Mouse (Mus musculus) forebrain, embryonic 15.5 days (tissue): ENCODE measurements around the gene Stxbp6. TPM values are rescaled to one million over a fixed set of nuclear protein-coding genes. Genes with fewer than 3 reads are reported as not detected.
A peak's percentile ranks its signal among the peaks of the same experiment; 100 is the strongest.

Experiments
- ATAC-seq: fragments of 200-750 bp; cut with Nextera tagmentation; replicated peaks from 2 replicates; pipeline ENCODE4 v1.8.0; 2017; ENCODE audit warnings: mild to moderate bottlenecking, moderate TSS enrichment, moderate library complexity
- H3K27ac ChIP-seq: fragments of 300-500 bp; sonication (generic); replicated peaks from 2 replicates; pipeline ENCODE4 v1.5.1; 2015; ENCODE audit warnings: mild to moderate bottlenecking, inconsistent platforms
- H3K27me3 ChIP-seq: fragments of 300-500 bp; sonication (generic); 2 replicates; pipeline ENCODE4 v1.6.1; 2015; ENCODE audit warnings: inconsistent platforms
- H3K36me3 ChIP-seq: fragments of 300-500 bp; sonication (generic); 2 replicates; pipeline ENCODE4 v1.6.1; 2015; ENCODE audit warnings: mild to moderate bottlenecking, inconsistent platforms
- H3K4me1 ChIP-seq: fragments of 300-500 bp; sonication (generic); 2 replicates; pipeline ENCODE4 v1.6.1; 2015; ENCODE audit warnings: inconsistent platforms
- H3K4me2 ChIP-seq: fragments of 300-500 bp; sonication (generic); replicated peaks from 2 replicates; pipeline ENCODE4 v1.6.1; 2015; ENCODE audit warnings: mild to moderate bottlenecking, inconsistent platforms
- H3K4me3 ChIP-seq: fragments of 300-500 bp; sonication (generic); 2 replicates; pipeline ENCODE4 v1.5.1; 2015; ENCODE audit warnings: mild to moderate bottlenecking, inconsistent platforms
- H3K9ac ChIP-seq: fragments of 300-500 bp; sonication (generic); replicated peaks from 2 replicates; pipeline ENCODE4 v1.6.1; 2015; ENCODE audit warnings: mild to moderate bottlenecking, inconsistent platforms
- H3K9me3 ChIP-seq: fragments of 300-500 bp; sonication (generic); 2 replicates; pipeline ENCODE4 v1.6.1; 2016; ENCODE audit warnings: inconsistent platforms
- WGBS: fragments of 180-500 bp; shearing (Covaris S2); methylation state at CpG from one replicate; pipeline ENCODE4 v1.1.7; 2015; ENCODE audit warnings: mixed read lengths; 5-methylcytosine and 5-hydroxymethylcytosine counted together
- polyA plus RNA-seq: library from polyadenylated mRNA; unstranded; fragments of >200 nt; fragmentation: Nextera tagmentation; extraction: Ambion mirVana; gene quantifications from 2 replicates; pipeline ENCODE4 v1.2.1, GENCODE M21; 2015

The Stxbp6 gene
- polyA plus RNA-seq, 1 experiment from 2014 or later, result 11.8 TPM

GRCm38 (mm10) chr12:45073331-45074041 is 1.0 kb downstream of the Stxbp6 start:
- no peaks in the 10 kb centered on the region for H3K36me3 ChIP-seq
- H3K4me2 ChIP-seq, result peak overlapping the region; percentile 99
- H3K4me1 ChIP-seq, result peaks cover 17% of the 10 kb centered on the region
- peak overlapping the region; percentile 80 for H3K4me3 ChIP-seq
- H3K9ac ChIP-seq, result peak overlapping the region; percentile 79
- H3K9me3 ChIP-seq, result no peaks in the 10 kb centered on the region
- H3K27me3 ChIP-seq, result no peaks in the 10 kb centered on the region
- ATAC-seq, result peak; percentile 17
- under 1% methylated on average over 28 of the region's 28 CpGs for WGBS
- peak overlapping the region; percentile 82 for H3K27ac ChIP-seq

DNA sequence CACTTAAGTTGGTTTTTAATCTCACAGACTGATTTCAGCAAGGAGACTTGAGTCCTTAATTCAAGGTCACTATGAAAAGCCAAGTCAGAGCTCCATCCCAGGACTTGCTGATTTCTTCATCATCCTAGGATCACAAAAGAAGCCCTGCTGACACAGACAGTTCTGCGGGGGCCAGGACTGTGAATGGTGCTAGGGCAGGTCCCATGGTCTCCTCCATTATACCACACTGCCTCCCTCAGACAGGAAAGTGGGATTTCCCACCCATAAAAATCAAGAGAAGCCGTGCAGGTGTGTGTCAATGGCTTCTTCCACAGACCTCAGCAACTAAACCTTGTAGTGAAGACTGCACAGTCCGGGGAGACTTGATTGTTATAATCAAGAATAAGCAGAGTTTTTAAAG is 2.3 kb downstream of the Stxbp6 start:
- no peak overlapping the region for H3K4me2 ChIP-seq
- no peak overlapping the region for H3K4me3 ChIP-seq
- no peak overlapping the region for H3K27ac ChIP-seq
- H3K36me3 ChIP-seq, result no peaks in the 10 kb centered on the region
- 43% methylated on average over 3 of the region's 3 CpGs for WGBS
- H3K4me1 ChIP-seq, result peaks cover 24% of the 10 kb centered on the region
- H3K9ac ChIP-seq, result no peak overlapping the region
- no peak for ATAC-seq
- no peaks in the 10 kb centered on the region for H3K9me3 ChIP-seq
- no peaks in the 10 kb centered on the region for H3K27me3 ChIP-seq

DNA sequence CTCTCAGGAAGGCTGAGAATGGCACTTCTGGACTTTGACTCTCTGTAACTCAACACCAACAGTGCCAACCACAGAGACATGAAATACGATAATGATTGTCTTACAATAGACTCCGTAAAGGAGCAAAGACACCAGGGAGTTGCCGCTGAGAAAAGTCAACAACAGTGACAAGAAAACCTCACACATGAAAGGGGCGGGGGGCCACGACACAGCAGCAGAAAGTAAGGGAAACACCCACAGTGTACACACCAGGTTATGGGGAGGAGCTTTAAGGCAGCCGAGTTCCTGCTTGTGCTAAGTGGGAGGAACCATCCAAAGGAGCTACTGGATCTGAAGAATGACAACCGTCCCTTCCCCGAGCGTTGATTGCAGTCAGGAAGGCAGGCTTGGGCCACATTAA is 4.3 kb downstream of the Stxbp6 start:
- Histone ChIP-seq H3K27ac (no peak overlapping the region), H3K9me3 (no peaks in the 10 kb centered on the region), H3K36me3 (no peaks in the 10 kb centered on the region), H3K4me2 (no peak overlapping the region), H3K9ac (no peak overlapping the region), H3K27me3 (no peaks in the 10 kb centered on the region), H3K4me3 (no peak overlapping the region), H3K4me1 (peaks cover 26% of the 10 kb centered on the region)
- 68% methylated on average over 9 of the region's 9 CpGs for WGBS
- no peak for ATAC-seq

DNA sequence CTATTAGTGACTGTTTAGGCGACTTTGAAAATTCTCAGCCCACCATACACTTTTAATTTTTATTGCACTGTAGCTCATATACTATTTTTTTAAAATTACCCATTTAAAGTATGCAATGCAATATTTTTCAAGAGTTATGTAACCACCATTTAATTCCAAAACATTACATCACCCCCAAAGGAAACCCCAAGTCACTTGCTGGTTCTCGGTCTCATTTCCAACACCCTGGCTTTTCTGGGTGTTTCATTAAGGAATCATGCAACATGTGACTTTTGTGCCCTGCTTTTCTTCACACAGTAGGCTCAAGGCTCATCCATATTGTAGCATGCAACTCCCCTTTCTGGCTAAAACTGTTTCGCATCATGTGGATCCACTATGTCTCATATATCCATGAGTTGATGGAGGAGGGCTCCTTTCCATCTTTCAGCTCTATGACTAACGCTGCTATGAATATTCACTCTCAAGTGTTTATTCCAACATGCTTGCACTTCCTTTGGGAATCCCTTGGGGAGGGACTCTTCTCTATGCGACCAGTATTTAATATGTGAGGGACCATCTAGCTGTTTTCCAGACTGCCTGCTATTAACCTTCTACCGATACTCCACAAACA is 6.3 kb downstream of the Stxbp6 start:
- Histone ChIP-seq H3K4me2 (no peak overlapping the region), H3K9ac (no peak overlapping the region), H3K27me3 (no peaks in the 10 kb centered on the region), H3K27ac (no peak overlapping the region), H3K36me3 (no peaks in the 10 kb centered on the region), H3K4me3 (no peak overlapping the region), H3K9me3 (no peaks in the 10 kb centered on the region), H3K4me1 (peaks cover 12% of the 10 kb centered on the region)
- WGBS, result 84% methylated on average over 6 of the region's 6 CpGs
- no peak for ATAC-seq

DNA sequence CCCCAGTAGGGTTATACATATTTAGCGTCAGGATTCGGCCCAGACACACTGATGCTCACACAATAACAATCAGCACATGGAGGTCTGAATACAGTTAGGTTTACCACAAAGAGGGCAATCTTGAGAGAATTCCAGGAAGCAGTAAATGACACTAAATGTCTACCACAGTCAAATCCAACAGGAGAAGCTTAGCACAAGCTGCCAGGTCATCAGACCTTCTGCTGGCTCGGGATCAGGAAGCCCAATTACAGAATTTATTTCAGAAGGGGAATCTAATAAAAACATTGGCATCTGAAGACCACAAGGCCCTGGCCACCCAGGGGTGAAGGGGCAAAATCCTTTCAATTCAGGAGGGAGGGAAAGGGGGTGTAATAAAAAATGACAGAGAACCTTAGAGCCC is 6.8 kb downstream of the Stxbp6 start:
- no peak overlapping the region for H3K9ac ChIP-seq
- no peak overlapping the region for H3K4me3 ChIP-seq
- no peak for ATAC-seq
- H3K4me1 ChIP-seq, result peaks cover 11% of the 10 kb centered on the region
- WGBS, result 20% methylated on average over 3 of the region's 3 CpGs
- H3K27ac ChIP-seq, result no peak overlapping the region
- peak overlapping the region; percentile 11 for H3K4me2 ChIP-seq
- H3K9me3 ChIP-seq, result no peaks in the 10 kb centered on the region
- no peaks in the 10 kb centered on the region for H3K36me3 ChIP-seq
- no peaks in the 10 kb centered on the region for H3K27me3 ChIP-seq

DNA sequence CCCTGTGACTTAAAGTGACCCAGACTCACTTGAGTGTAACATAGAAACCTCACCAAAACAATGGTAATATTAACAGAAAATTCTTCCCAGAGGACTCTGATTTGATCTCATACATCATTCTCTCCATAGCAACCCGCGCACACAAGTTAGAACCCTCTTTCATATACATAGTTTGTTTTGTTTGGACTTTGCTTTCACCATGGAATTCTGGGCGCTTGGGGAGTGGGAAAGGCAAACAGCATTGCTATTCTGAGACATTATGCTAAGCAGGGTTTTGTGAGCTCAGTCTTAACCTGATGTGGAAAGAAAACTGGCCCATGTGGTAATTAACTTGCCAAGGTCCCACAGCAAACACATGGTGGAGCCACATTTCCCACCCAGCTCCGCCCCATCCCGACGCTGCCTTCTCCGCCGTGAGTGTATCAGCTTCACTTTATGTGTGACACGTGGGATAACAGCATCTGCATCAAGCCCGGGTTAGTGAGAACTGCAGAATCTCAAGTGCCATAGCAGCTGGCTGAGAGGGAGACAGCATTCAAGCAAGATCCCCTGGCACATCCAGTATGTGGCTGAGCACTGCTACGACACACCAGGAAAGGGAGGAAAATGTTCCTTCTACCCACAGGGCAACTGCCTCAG is 7.3 kb downstream of the Stxbp6 start:
- Histone ChIP-seq H3K4me1 (peaks cover 11% of the 10 kb centered on the region), H3K4me3 (no peak overlapping the region), H3K9ac (no peak overlapping the region), H3K4me2 (peak overlapping the region; percentile 11), H3K9me3 (no peaks in the 10 kb centered on the region), H3K27me3 (no peaks in the 10 kb centered on the region), H3K36me3 (no peaks in the 10 kb centered on the region), H3K27ac (no peak overlapping the region)
- ATAC-seq, result peak; percentile 82
- WGBS, result 18% methylated on average over 11 of the region's 11 CpGs

DNA sequence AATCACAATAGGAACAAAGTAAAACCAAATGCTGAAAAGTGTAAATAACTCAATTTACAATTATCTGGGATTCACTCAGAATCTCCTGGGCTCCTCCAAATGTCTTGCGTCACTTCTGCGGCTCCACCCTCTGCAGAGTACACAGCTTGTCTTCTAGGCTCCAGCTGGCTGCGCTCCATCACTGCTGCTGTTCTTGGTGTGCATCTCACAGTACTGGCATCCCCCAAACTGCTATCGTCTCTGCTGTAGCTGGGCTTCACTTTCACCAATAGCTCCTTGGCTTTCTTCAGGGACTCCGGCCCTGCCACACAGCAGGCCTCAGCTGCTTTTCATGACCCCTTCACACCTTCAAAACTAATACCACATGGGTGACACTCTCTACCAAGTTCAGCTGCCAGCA is 10.9 kb downstream of the Stxbp6 start:
- WGBS, result 90% methylated on average over 5 of the region's 5 CpGs
- ATAC-seq, result no peak

GRCm38 (mm10) chr12:45061336-45061735 is 13.2 kb downstream of the Stxbp6 start:
- 73% methylated on average over 5 of the region's 5 CpGs for WGBS
- Histone ChIP-seq H3K4me2 (no peak overlapping the region), H3K9me3 (no peaks in the 10 kb centered on the region), H3K36me3 (no peaks in the 10 kb centered on the region), H3K4me3 (no peak overlapping the region), H3K27ac (no peak overlapping the region), H3K27me3 (no peaks in the 10 kb centered on the region), H3K4me1 (no peaks in the 10 kb centered on the region), H3K9ac (no peak overlapping the region)
- no peak for ATAC-seq

More for the DNA sequence above, 10.9 kb downstream of the Stxbp6 start:
- Histone ChIP-seq H3K4me2 (no peak overlapping the region), H3K4me3 (no peak overlapping the region), H3K36me3 (no peaks in the 10 kb centered on the region), H3K27ac (no peak overlapping the region), H3K4me1 (peaks cover 11% of the 10 kb centered on the region), H3K9me3 (no peaks in the 10 kb centered on the region), H3K27me3 (no peaks in the 10 kb centered on the region), H3K9ac (no peak overlapping the region)

- Histone ChIP-seq H3K27ac (no peak overlapping the region), H3K4me3 (no peak overlapping the region), H3K4me1 (no peaks in the 10 kb centered on the region), H3K4me2 (no peak overlapping the region), H3K27me3 (no peaks in the 10 kb centered on the region), H3K9me3 (no peaks in the 10 kb centered on the region), H3K36me3 (no peaks in the 10 kb centered on the region), H3K9ac (no peak overlapping the region)
- no peak for ATAC-seq
- 88% methylated on average over 6 of the region's 6 CpGs for WGBS
Measured at GRCm38 (mm10) chr12:45060804-45061203, 13.7 kb downstream of the Stxbp6 start.

- Histone ChIP-seq H3K9ac (no peak overlapping the region), H3K9me3 (no peaks in the 10 kb centered on the region), H3K27me3 (no peaks in the 10 kb centered on the region), H3K27ac (no peak overlapping the region), H3K4me2 (no peak overlapping the region), H3K4me3 (no peak overlapping the region), H3K4me1 (peaks cover 3% of the 10 kb centered on the region), H3K36me3 (no peaks in the 10 kb centered on the region)
- WGBS, result 86% methylated on average over 3 of the region's 3 CpGs
- ATAC-seq, result no peak
Measured at GRCm38 (mm10) chr12:45058007-45058406, 16.5 kb downstream of the Stxbp6 start.

- 89% methylated on average over 3 of the region's 3 CpGs for WGBS
- H3K27ac ChIP-seq, result no peak overlapping the region
- ATAC-seq, result no peak
- H3K4me1 ChIP-seq, result peaks cover 5% of the 10 kb centered on the region
- no peaks in the 10 kb centered on the region for H3K9me3 ChIP-seq
- no peak overlapping the region for H3K4me2 ChIP-seq
- H3K4me3 ChIP-seq, result no peak overlapping the region
- no peaks in the 10 kb centered on the region for H3K27me3 ChIP-seq
- H3K36me3 ChIP-seq, result no peaks in the 10 kb centered on the region
- H3K9ac ChIP-seq, result no peak overlapping the region
Measured at GRCm38 (mm10) chr12:45056372-45056771, 18.1 kb downstream of the Stxbp6 start.

GRCm38 (mm10) chr12:45053319-45053718 is 21.2 kb downstream of the Stxbp6 start:
- peaks cover 5% of the 10 kb centered on the region for H3K4me1 ChIP-seq
- H3K9ac ChIP-seq, result no peak overlapping the region
- no peaks in the 10 kb centered on the region for H3K27me3 ChIP-seq
- H3K4me3 ChIP-seq, result no peak overlapping the region
- no peaks in the 10 kb centered on the region for H3K9me3 ChIP-seq
- WGBS, result 91% methylated on average over 5 of the region's 5 CpGs
- ATAC-seq, result no peak
- no peak overlapping the region for H3K27ac ChIP-seq
- no peak overlapping the region for H3K4me2 ChIP-seq
- H3K36me3 ChIP-seq, result no peaks in the 10 kb centered on the region
